Mouse (Mus musculus) heart, postnatal 0 days (tissue): ENCODE measurements around the gene Uaca.

Experiments
- CTCF ChIP-seq: IDR thresholded peaks from 2 replicates; pipeline ENCODE4 v1.5.1; 2016; ENCODE audit warnings: antibody characterized with exemption, control low read depth, low read depth
- EP300 ChIP-seq: IDR thresholded peaks from 2 replicates; pipeline ENCODE4 v1.6.1; 2016; ENCODE audit warnings: antibody characterized with exemption, low read depth

- no peak for TF ChIP-seq CTCF
- TF ChIP-seq EP300, result no peak
Measured at GRCm38 (mm10) chr9:60874055-60874392, 79.7 kb downstream of the Uaca start.
